Mouse (Mus musculus): ENCODE data around the gene Kdm8.

DNA sequence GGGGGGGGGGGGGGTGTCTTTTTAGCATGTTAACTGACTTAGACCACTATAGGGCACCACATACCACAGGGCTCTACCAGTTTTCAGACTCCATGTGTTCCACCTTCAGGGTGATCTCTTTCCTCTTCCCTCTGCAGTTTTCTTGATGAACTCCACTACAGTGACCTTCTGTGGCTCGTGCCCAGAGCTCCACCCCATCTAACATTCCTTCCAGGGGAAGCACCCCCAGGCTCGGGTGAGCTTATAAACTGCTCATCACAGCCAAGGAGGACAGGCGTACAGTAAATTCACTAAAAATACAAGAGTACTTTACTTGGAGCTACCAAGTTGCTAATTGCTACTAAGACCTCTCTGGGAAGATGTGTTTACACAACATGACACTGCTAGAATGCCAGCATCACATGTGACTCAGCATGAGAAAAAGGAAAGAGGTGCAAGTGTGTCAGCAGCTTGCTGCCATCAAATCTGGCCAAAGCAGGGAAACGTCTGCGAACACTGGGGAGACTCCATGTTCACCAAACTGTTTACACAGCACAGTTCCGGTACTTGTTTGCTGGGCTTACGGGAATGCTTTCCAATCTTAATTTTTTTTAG lies 34.0 kb downstream of the Kdm8 start:
- TF ChIP-seq CTCF (IDR thresholded peaks at IDR 0.05) (no peak), EP300 (IDR thresholded peaks at IDR 0.05) (peak; percentile 95)
